Mouse (Mus musculus): ENCODE measurements around the gene Vps8. TPM values are rescaled to one million over a fixed set of nuclear protein-coding genes. Genes with fewer than 3 reads are reported as not detected.
A peak's percentile ranks its signal among the peaks of the same experiment; 100 is the strongest.

Gene Vps8
- polyA plus RNA-seq (2012; rRNA removed), result 15.3 and 15.9 TPM in 2 replicates

DNA sequence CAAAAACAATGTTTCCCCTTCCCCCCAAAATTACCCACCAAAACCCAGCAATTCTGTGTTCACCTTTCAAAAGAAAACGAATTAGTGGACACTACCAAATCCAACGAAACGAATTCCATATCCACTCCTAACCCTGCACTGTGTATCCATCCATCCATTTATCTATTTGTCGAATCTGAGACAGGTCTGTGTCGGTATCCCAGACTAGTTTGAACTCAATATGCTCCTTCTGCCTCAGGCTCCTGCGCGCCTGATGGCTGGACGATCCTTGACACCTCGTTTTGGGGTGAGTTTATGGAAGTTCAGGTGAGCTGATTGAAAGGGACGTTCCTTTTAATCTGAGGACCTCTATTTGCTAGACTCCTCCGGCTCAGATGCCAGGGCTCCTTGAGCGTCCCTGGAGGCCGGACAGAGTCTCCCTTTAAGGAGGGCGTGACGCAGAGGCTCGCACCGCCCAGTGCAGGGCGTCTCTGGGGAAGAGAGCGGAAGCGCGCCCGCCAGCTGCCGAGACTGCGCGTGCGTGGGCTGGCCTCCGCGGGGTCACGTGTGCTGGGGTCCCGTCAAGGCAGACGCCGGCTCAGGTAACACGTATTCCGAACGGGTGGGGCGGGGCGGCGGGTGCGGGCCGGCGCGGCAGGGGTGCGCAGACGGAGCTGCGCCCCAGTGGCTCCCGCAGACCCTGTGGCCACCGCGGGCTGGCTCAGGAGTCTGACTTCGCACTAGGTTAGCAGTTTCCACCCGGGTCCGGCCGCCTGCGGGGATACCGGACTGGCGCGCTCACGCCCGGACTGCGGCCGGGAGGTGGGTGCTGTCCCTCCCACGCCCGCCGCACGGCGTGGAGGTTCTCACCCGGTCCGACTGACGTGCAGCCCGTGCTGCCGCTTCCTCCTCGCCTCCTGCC lies at the start of gene Vps8:
Vps8 (plus strand) TSS at position 474 of the 901 bp plus-strand sequence.
- 0 out of 2 replicates have a peak, but pooled peaks have one; percentile 65 for TF ChIP-seq POLR2A (IDR thresholded peaks at IDR 0.05; ENCODE audit: control insufficient read depth, extremely low read depth, insufficient read depth, low read length, poor library complexity)
- peak; percentile 49; the same call in 1 of the 2 replicates for TF ChIP-seq CTCF (IDR thresholded peaks at IDR 0.05; ENCODE audit: borderline replicate concordance, control insufficient read depth, extremely low read depth, insufficient read depth, low read length, poor library complexity)
- Histone ChIP-seq H3K27ac (ENCODE audit: control insufficient read depth, insufficient read depth, low read length) (no peak within 1 kb of the TSS), H3K27me3 (ENCODE audit: control insufficient read depth, insufficient read depth, low read length) (no peaks in the 10 kb centered on the region), H3K4me1 (replicated peaks; ENCODE audit: control insufficient read depth, insufficient read depth, low read length) (0 out of 2 replicates have a peak, but pooled peaks cover 3% of the 10 kb centered on the region), H3K36me3 (ENCODE audit: control insufficient read depth, insufficient read depth, low read length) (no peaks in the 10 kb centered on the region), H3K4me3 (ENCODE audit: control insufficient read depth, insufficient read depth, low read length) (peak within 1 kb of the TSS; percentile 56)
- WGBS, result 3% methylated on average over 67 of the region's 71 CpGs
- DNase-seq, result peak; percentile 93

DNA sequence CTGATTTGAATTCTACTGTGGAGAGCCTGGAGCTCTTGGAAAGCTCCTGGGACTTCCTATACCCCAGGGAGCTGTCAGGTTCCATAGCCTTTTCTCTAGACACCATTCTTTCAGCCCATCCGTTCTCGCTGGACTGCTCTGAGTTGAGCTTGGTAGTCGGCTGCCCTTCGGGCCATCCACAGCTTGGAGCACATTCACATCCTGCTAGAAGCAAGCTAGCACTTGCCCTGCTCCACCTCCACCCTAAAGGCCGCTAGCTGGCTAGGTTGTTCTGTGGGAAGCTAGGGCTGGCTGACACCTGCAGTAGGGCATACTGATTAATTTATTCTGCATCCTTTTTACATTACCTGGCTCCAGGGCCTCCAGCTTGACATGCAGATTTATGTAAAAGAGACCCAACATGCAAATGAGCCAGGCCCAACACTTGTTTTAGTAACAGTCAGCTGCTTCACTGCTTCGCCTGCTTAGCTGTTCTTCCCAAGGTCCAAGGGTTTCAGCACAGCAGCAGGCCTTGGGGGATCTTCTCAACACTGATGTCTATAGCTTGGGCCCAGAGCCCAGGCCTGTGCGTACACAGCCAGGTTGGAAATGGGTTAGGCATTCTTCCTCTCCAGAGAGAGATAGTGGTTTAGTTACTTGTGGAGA lies 49.5 kb upstream of the Vps8 start:
- Histone ChIP-seq H3K27me3 (ENCODE audit: control insufficient read depth, insufficient read depth, low read length) (no peaks in the 10 kb centered on the region), H3K4me1 (replicated peaks; ENCODE audit: control insufficient read depth, insufficient read depth, low read length) (no peaks in the 10 kb centered on the region)
- WGBS, result 91% methylated on average over 7 of the region's 7 CpGs

DNA sequence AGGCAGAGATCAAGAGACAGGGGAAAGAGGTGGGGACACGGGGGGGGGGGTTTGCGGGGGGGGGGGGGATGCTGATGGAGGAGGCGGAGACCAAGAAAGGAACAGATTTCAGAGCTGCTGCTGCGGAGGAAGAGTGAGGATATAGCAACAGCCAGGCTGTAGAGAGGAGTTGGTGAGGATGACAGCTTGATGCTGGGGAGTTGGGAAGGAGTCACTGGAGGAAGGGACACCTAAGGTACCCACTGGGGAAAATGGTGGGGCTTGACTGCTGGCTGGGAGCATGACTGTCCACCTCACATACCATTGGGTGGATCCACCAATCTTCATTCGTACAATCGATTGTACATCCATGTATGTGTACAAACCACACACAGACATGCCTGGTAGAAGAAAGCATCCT lies 48.9 kb upstream of the Vps8 start:
- no peak for TF ChIP-seq CTCF (IDR thresholded peaks at IDR 0.05; ENCODE audit: borderline replicate concordance, control insufficient read depth, extremely low read depth, insufficient read depth, low read length, poor library complexity)
- no peak for TF ChIP-seq POLR2A (IDR thresholded peaks at IDR 0.05; ENCODE audit: control insufficient read depth, extremely low read depth, insufficient read depth, low read length, poor library complexity)
- H3K36me3 ChIP-seq (ENCODE audit: control insufficient read depth, insufficient read depth, low read length), result no peaks in the 10 kb centered on the region
- H3K4me1 ChIP-seq (replicated peaks; ENCODE audit: control insufficient read depth, insufficient read depth, low read length), result no peaks in the 10 kb centered on the region
- WGBS, result 97% methylated on average over 4 of the region's 6 CpGs
- no peak overlapping the region for H3K27ac ChIP-seq (ENCODE audit: control insufficient read depth, insufficient read depth, low read length)
- no peak for DNase-seq
- no peak overlapping the region for H3K4me3 ChIP-seq (ENCODE audit: control insufficient read depth, insufficient read depth, low read length)
- H3K27me3 ChIP-seq (ENCODE audit: control insufficient read depth, insufficient read depth, low read length), result no peaks in the 10 kb centered on the region

More for the DNA sequence above, 49.5 kb upstream of the Vps8 start:
- H3K27ac ChIP-seq (ENCODE audit: control insufficient read depth, insufficient read depth, low read length), result no peak overlapping the region
- no peak for DNase-seq
- no peak overlapping the region for H3K4me3 ChIP-seq (ENCODE audit: control insufficient read depth, insufficient read depth, low read length)
- H3K36me3 ChIP-seq (ENCODE audit: control insufficient read depth, insufficient read depth, low read length), result no peaks in the 10 kb centered on the region
- TF ChIP-seq CTCF (IDR thresholded peaks at IDR 0.05; ENCODE audit: borderline replicate concordance, control insufficient read depth, extremely low read depth, insufficient read depth, low read length, poor library complexity) (no peak), POLR2A (IDR thresholded peaks at IDR 0.05; ENCODE audit: control insufficient read depth, extremely low read depth, insufficient read depth, low read length, poor library complexity) (no peak)

DNA sequence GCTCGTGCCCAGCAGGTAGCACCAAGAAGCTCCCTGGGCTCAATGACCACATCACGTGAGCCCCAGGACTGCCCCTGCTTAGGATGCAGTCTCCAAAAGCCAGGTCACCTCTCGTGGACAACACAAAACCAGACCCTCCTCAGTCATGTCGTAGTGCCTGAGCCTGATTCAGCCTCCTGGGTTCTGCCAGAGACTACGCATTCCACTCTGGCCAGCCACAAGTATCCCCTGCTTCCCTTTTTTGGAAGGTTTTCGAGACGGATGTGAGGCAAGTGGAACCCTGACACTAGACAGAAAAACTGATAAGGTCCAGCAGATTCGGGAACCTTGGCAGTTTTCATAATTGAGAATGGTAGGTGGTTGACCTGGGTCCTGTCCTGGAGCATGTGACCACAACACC lies 47.8 kb upstream of the Vps8 start:
- Histone ChIP-seq H3K4me3 (ENCODE audit: control insufficient read depth, insufficient read depth, low read length) (no peak overlapping the region), H3K4me1 (replicated peaks; ENCODE audit: control insufficient read depth, insufficient read depth, low read length) (no peaks in the 10 kb centered on the region), H3K36me3 (ENCODE audit: control insufficient read depth, insufficient read depth, low read length) (no peaks in the 10 kb centered on the region), H3K27ac (ENCODE audit: control insufficient read depth, insufficient read depth, low read length) (no peak overlapping the region), H3K27me3 (ENCODE audit: control insufficient read depth, insufficient read depth, low read length) (no peaks in the 10 kb centered on the region)
- TF ChIP-seq POLR2A (IDR thresholded peaks at IDR 0.05; ENCODE audit: control insufficient read depth, extremely low read depth, insufficient read depth, low read length, poor library complexity) (no peak), CTCF (IDR thresholded peaks at IDR 0.05; ENCODE audit: borderline replicate concordance, control insufficient read depth, extremely low read depth, insufficient read depth, low read length, poor library complexity) (no peak)
- no peak for DNase-seq
- WGBS, result 72% methylated on average over 8 of the region's 8 CpGs

DNA sequence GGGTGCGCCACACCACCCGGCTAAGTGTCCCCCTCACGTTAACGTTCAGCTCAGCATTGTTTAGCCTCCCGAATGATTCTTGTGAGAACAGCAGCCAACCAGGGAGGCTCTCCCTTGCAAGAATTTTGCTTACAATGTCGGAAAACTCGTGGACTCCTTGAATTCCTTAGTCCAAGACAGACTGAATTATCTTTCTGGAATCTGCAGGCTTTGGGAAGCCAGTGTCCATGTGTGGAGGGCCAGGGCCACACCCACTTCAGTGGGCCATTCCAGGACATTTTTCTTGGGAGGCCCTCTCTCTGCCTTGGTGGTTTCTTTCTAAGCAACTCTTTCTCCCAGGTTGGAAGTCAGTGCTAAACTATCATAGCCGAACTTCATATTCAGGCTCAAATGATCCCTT lies 46.6 kb upstream of the Vps8 start:
- H3K27ac ChIP-seq (ENCODE audit: control insufficient read depth, insufficient read depth, low read length), result no peak overlapping the region
- no peak for TF ChIP-seq CTCF (IDR thresholded peaks at IDR 0.05; ENCODE audit: borderline replicate concordance, control insufficient read depth, extremely low read depth, insufficient read depth, low read length, poor library complexity)

DNA sequence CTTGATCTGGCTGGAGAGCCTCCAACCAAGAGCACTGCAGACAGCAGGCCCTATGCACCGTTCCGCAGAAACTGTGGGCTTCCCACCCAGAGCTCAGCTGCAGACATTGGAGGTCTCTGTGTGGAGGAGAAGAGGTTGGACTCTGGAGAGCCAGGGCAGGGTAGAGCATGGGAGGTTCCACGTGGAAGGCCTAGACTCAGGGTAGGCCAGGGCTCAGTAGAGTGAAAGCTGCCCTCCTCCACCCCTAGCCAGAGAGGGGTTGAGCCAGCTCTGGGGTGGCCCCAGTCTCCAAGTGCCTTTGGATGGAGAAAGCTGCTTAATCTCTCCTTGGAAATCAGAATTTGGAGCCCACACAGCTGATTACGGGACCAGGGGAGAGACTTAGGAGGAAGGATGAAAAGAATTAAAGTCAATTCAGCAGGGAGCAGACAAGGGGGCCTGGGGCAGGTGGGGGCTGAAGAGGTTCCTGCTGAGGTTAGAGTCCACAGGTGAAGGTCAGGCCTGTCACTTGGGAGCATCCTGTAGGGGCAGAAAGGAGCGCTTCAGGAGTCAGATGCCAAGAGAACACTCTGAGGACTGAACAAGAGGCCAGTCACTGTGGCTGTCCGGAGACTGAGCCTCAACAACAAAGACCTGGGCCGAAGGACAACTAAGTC lies 45.8 kb upstream of the Vps8 start:
- Histone ChIP-seq H3K4me3 (ENCODE audit: control insufficient read depth, insufficient read depth, low read length) (no peak overlapping the region), H3K27ac (ENCODE audit: control insufficient read depth, insufficient read depth, low read length) (no peak overlapping the region), H3K4me1 (replicated peaks; ENCODE audit: control insufficient read depth, insufficient read depth, low read length) (no peaks in the 10 kb centered on the region)

More for the DNA sequence above, 46.6 kb upstream of the Vps8 start:
- 91% methylated on average over 8 of the region's 8 CpGs for WGBS
- H3K27me3 ChIP-seq (ENCODE audit: control insufficient read depth, insufficient read depth, low read length), result no peaks in the 10 kb centered on the region
- no peak overlapping the region for H3K4me3 ChIP-seq (ENCODE audit: control insufficient read depth, insufficient read depth, low read length)
- H3K4me1 ChIP-seq (replicated peaks; ENCODE audit: control insufficient read depth, insufficient read depth, low read length), result no peaks in the 10 kb centered on the region
- no peaks in the 10 kb centered on the region for H3K36me3 ChIP-seq (ENCODE audit: control insufficient read depth, insufficient read depth, low read length)
- DNase-seq, result no peak

More for the DNA sequence above, 45.8 kb upstream of the Vps8 start:
- no peaks in the 10 kb centered on the region for H3K36me3 ChIP-seq (ENCODE audit: control insufficient read depth, insufficient read depth, low read length)
- DNase-seq, result no peak
- H3K27me3 ChIP-seq (ENCODE audit: control insufficient read depth, insufficient read depth, low read length), result no peaks in the 10 kb centered on the region
- WGBS, result 83% methylated on average over 7 of the region's 7 CpGs
- TF ChIP-seq CTCF (IDR thresholded peaks at IDR 0.05; ENCODE audit: borderline replicate concordance, control insufficient read depth, extremely low read depth, insufficient read depth, low read length, poor library complexity), result no peak
- TF ChIP-seq POLR2A (IDR thresholded peaks at IDR 0.05; ENCODE audit: control insufficient read depth, extremely low read depth, insufficient read depth, low read length, poor library complexity), result no peak
